Mouse (Mus musculus): ENCODE results near the gene Psmc6. TPM values are rescaled to one million over a fixed set of nuclear protein-coding genes. Genes with fewer than 3 reads are reported as not detected.

Psmc6 gene
- polyA plus RNA-seq, 1 experiment from 2014 or later = 201 TPM

GRCm38 (mm10) chr14:45378771-45379170, 49.2 kb downstream of the Psmc6 start:
- Histone ChIP-seq H3K27me3 (ENCODE audit: low read depth, poor library complexity, severe bottlenecking) (no peaks in the 10 kb centered on the region), H3K4me3 (no peak overlapping the region), H3K36me3 (peaks cover 57% of the 10 kb centered on the region), H3K9me3 (replicated peaks) (no peaks in the 10 kb centered on the region), H3K4me1 (no peaks in the 10 kb centered on the region), H3K27ac (no peak overlapping the region)
- WGBS = 90% methylated on average over 3 of the region's 3 CpGs
- DNase-seq (ENCODE audit: low spot score) = no peak

DNA sequence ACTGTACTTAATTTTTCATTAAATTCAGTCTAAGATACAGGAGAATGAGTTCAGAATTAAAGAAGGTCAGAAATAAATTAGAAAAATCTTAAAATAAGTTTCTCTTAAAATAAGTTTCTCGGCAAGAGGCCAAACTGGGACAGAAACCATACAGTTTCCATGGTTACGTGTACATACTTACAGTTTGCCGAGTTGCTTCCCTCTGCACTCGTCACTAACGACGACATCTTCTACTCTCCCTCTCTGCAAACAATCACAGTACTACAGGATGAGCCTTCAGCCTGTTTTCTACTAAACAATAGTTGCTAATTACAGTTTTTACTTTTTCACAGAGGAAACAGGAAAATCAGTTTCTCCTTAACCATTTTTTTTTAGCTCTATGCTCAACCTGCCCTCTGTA, 51.2 kb downstream of the Psmc6 start:
- Histone ChIP-seq H3K4me3 (no peak overlapping the region), H3K4me1 (no peaks in the 10 kb centered on the region), H3K9me3 (replicated peaks) (no peaks in the 10 kb centered on the region), H3K27ac (no peak overlapping the region), H3K36me3 (peaks cover 65% of the 10 kb centered on the region), H3K27me3 (ENCODE audit: low read depth, poor library complexity, severe bottlenecking) (no peaks in the 10 kb centered on the region)
- WGBS = 91% methylated on average over 6 of the region's 6 CpGs
- no peak for DNase-seq (ENCODE audit: low spot score)

DNA sequence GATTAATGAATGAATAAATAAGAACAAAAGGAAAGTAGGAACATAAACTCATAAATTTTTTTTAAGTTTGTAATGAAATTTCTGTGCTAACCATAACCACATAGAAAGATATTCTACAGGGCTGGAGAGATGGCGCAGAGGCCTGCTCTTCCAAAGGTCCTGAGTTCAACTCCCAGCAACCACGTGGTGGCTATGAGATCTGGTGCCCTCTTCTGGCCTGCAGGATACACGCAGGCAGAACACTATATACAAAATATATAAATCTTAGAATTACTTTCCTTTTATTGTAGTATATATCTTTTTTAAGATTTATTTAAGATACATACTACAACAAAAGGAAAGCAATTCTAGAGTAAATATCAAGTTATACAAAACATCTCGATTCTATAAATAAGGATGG, 53.3 kb downstream of the Psmc6 start:
- Histone ChIP-seq H3K36me3 (peaks cover 65% of the 10 kb centered on the region), H3K27me3 (ENCODE audit: low read depth, poor library complexity, severe bottlenecking) (no peaks in the 10 kb centered on the region), H3K4me1 (peaks cover 13% of the 10 kb centered on the region), H3K4me3 (no peak overlapping the region), H3K27ac (no peak overlapping the region), H3K9me3 (replicated peaks) (no peaks in the 10 kb centered on the region)
- DNase-seq (ENCODE audit: low spot score) = no peak
- WGBS = 86% methylated on average over 4 of the region's 4 CpGs

- DNase-seq (ENCODE audit: low spot score) = no peak
- Histone ChIP-seq H3K27me3 (ENCODE audit: low read depth, poor library complexity, severe bottlenecking) (no peaks in the 10 kb centered on the region), H3K27ac (no peak overlapping the region), H3K4me3 (no peak overlapping the region), H3K4me1 (peaks cover 23% of the 10 kb centered on the region), H3K9me3 (replicated peaks) (no peaks in the 10 kb centered on the region), H3K36me3 (peaks cover 39% of the 10 kb centered on the region)
- 90% methylated on average over 2 of the region's 2 CpGs for WGBS
Measured at GRCm38 (mm10) chr14:45385596-45385995, 56.0 kb downstream of the Psmc6 start.

DNA sequence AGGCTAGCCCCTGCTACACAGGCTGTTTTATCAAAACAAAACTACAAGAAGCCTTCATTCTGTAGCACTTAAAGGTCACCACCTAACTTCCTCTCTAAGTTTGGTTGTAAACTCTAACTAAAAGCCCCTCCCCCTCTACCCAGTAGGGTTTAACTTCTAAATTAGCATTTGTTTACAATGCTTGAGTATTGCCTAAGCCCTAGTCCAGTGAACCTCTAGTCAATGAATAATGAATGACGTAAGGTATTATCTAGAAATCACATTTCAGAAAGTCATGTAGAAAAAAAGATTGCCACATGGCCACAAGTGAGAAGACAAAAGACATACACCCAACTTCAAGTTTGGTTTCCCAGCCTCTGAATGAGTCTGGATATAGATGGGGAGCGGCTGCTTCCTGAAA, 57.9 kb downstream of the Psmc6 start:
- Histone ChIP-seq H3K9me3 (replicated peaks) (no peaks in the 10 kb centered on the region), H3K4me3 (peak overlapping the region; percentile 80), H3K27ac (peak overlapping the region; percentile 92; the same call in 1 of the 2 replicates), H3K36me3 (peaks cover 20% of the 10 kb centered on the region), H3K27me3 (ENCODE audit: low read depth, poor library complexity, severe bottlenecking) (no peaks in the 10 kb centered on the region), H3K4me1 (peaks cover 23% of the 10 kb centered on the region)
- WGBS = 24% methylated on average over 2 of the region's 2 CpGs
- DNase-seq (ENCODE audit: low spot score) = no peak

DNA sequence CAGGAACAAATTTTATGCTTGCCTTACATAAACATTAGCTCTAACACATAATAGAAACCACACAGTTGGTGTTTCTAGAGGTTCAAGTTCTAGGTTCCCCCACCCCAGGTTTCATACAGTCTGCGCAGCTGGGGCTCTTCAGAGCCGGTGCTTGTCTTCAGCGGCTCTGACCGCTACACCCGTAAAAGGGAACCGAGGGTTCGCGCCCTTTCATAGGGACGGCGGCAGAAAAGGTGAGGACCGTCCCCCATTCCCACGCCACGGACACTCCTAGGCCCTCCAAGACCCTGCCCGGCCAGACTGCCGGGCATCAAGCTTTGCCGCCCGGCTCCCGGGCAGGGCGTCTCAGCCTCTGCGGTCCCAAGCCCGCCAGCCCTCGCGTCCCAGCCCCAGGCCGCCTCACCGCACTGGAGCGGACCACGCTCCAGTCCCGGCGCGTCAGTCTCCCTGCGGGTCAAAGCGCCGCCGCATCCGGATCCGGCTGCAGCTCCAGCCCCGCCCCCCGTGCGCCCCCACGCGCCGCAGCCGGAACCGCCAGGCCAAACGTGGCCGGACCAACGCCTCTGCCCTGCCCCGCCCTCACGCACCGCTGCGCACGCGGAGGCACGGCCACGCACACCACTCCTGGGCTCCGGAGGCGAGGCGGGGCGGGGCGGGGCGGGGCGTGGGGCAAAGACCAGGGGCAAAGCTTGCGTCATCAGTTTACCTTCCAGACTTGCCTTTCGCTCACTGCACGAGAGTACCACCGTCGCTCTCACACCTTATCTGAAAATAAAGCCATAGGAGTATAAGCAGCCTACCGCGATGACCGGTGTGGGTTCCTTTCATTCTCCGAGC, 59.0 kb downstream of the Psmc6 start:
- under 1% methylated on average over 71 of the region's 71 CpGs for WGBS

DNA sequence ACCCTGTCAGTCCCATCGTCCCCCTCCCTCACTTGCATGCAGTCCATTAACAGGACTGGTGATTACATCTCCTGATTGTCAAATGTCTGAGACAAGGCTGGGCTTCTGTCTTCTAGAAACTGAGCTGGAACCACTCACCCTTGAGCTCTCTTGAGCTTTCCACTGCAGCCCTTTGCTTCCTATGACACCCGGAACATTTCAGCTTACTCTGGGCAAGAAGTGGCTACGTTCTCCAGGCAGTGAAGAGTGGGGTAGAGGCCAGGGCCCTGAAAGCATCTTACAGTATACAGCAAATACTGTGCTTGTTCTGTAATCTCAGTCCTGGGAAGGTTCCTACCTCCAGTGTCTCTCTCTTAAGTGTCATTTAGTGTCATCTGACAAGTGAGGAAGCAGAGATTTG, 59.6 kb downstream of the Psmc6 start:
- Histone ChIP-seq H3K4me3 (peak overlapping the region; percentile 80), H3K36me3 (peaks cover 3% of the 10 kb centered on the region; the same call in 1 of the 2 replicates), H3K9me3 (replicated peaks) (no peaks in the 10 kb centered on the region), H3K27me3 (ENCODE audit: low read depth, poor library complexity, severe bottlenecking) (no peaks in the 10 kb centered on the region), H3K27ac (peak overlapping the region; percentile 92), H3K4me1 (peaks cover 23% of the 10 kb centered on the region)
- 28% methylated on average over 3 of the region's 3 CpGs for WGBS
- DNase-seq (ENCODE audit: low spot score) = no peak

More for the DNA sequence above, 59.0 kb downstream of the Psmc6 start:
- peak; percentile 94 for DNase-seq (ENCODE audit: low spot score)
- peaks cover 9% of the 10 kb centered on the region for H3K36me3 ChIP-seq
- no peaks in the 10 kb centered on the region for H3K27me3 ChIP-seq (ENCODE audit: low read depth, poor library complexity, severe bottlenecking)
- no peaks in the 10 kb centered on the region for H3K9me3 ChIP-seq (replicated peaks)
- H3K4me3 ChIP-seq = peak overlapping the region; percentile 80
- peak overlapping the region; percentile 92 for H3K27ac ChIP-seq
- H3K4me1 ChIP-seq = peaks cover 23% of the 10 kb centered on the region

Other genes with a start within 250 kb of the Psmc6 start
- gene Gpr137c, start 110.1 kb upstream of the Psmc6 start, polyA plus RNA-seq (2016; fragmentation: Nextera tagmentation; extraction: Ambion mirVana) = 1.3 and 2.1 TPM in 2 replicates
- 8.9 and 10.6 TPM in 2 replicates for gene Txndc16, start 109.5 kb upstream of the Psmc6 start, polyA plus RNA-seq (2016; fragmentation: Nextera tagmentation; extraction: Ambion mirVana)
- gene Ero1l, start 11.0 kb upstream of the Psmc6 start, polyA plus RNA-seq (2016; fragmentation: Nextera tagmentation; extraction: Ambion mirVana) = 31.6 and 33.6 TPM in 2 replicates
- gene Styx, start 21.3 kb downstream of the Psmc6 start, polyA plus RNA-seq (2016; fragmentation: Nextera tagmentation; extraction: Ambion mirVana) = 38.7 and 46.9 TPM in 2 replicates
- 61.2 and 74.4 TPM in 2 replicates for gene Gnpnat1, start 75.1 kb downstream of the Psmc6 start, polyA plus RNA-seq (2016; fragmentation: Nextera tagmentation; extraction: Ambion mirVana)
- 118 and 128 TPM in 2 replicates for gene Fermt2, start 200.3 kb downstream of the Psmc6 start, polyA plus RNA-seq (2016; fragmentation: Nextera tagmentation; extraction: Ambion mirVana)

All from limb, embryonic 10.5 days (tissue).